Mouse (Mus musculus): Measurements from ENCODE around the gene Sp3. TPM values are rescaled to one million over a fixed set of nuclear protein-coding genes. Genes with fewer than 3 reads are reported as not detected.
"Not testable (repeated sequence)": the region's sequence is repeated elsewhere in the genome, so short reads cannot be mapped to it uniquely, and the experiment has no call there.

The Sp3 gene
- polyA plus RNA-seq, 1 experiment from 2014 or later = 60.3 TPM

DNA sequence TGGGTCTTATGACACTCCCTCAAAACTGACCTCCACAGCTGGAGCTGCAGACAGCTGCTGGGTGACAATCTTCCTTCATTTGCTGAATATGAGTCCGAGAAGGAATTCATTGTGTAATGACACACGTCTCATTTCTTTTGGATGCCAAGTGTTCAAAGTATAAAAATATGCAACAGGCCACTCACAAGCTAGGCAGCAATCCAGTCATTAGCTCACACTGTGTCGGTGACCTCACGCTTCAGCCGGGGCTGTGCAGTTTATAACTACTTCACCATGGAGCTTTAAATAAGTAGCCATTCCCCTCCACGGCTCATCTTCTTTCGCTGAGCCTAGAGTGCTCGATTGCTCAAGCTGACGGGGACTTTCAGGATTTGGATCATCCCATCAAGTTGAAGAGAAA lies 68.7 kb downstream of the Sp3 start:
- H3K4me1 ChIP-seq = peaks cover 15% of the 10 kb centered on the region; the same call in 1 of the 2 replicates
- no peaks in the 10 kb centered on the region for H3K27me3 ChIP-seq
- 44% methylated on average over 9 of the region's 9 CpGs for WGBS
- no peaks in the 10 kb centered on the region for H3K9me3 ChIP-seq
- H3K36me3 ChIP-seq = no peaks in the 10 kb centered on the region
- no peak overlapping the region for H3K27ac ChIP-seq
- ATAC-seq (ENCODE audit: insufficient number of reproducible peaks, low FRiP score, low TSS enrichment, low read depth) = no peak
- no peak overlapping the region for H3K4me2 ChIP-seq
- no peak overlapping the region for H3K4me3 ChIP-seq
- no peak overlapping the region for H3K9ac ChIP-seq

DNA sequence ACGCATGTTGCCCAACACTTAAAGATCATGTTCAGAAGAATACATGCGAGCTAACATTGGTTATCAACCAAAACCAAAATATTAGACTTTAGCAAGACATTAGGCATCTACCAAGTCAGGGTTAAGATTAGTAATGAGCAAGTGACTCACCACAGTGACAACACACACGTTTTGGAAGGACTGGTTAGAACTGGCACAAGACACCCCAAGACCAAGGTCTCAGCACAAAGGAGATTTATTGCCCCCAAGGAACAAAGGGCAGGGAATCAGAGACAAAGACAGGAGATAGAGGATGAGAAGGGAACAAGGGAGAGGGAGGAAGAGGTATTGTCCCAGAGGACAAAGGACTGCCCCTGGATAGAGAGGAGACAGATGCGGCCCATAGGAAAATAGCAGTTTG lies 71.2 kb downstream of the Sp3 start:
- WGBS = 80% methylated on average over 4 of the region's 4 CpGs
- H3K27ac ChIP-seq = no peak overlapping the region
- H3K4me2 ChIP-seq = no peak overlapping the region
- peaks cover 15% of the 10 kb centered on the region; the same call in 1 of the 2 replicates for H3K4me1 ChIP-seq
- ATAC-seq (ENCODE audit: insufficient number of reproducible peaks, low FRiP score, low TSS enrichment, low read depth) = no peak
- no peaks in the 10 kb centered on the region for H3K9me3 ChIP-seq
- H3K27me3 ChIP-seq = no peaks in the 10 kb centered on the region
- no peaks in the 10 kb centered on the region for H3K36me3 ChIP-seq
- H3K4me3 ChIP-seq = no peak overlapping the region
- H3K9ac ChIP-seq = no peak overlapping the region

DNA sequence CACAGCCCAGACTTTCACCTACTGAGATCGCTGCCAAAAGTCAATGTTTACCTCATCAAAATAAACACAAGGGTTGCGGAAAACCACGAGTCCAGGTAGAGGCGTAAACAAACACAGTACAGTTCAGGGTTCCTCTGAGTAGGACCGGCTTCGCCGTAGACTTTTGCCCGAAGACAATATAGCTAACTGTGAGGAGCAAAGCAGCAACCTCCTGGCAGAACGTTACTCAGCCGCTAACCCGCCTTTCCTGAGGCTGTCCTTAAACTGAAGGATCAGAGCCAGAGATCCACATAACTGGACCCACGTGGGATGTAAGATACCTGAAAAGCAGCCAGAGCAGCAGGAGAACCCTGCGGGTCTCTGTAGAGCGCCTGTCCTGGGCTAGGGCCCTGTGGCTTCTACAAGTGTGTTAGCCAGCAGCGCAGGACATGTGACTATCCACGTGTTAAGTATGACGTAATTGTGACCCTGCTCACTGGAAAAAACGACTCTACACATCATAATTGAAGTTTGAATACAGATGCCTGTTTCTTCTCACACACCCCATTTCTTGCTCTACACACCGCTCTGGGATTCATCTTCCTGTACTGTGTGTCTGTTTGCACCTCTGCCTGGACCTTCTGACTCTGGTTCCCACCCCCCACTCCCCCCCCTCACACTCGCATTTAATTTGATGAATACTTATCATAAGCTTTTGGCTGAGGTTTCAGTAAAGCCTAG lies 71.9 kb downstream of the Sp3 start:
- Histone ChIP-seq H3K9me3 (no peaks in the 10 kb centered on the region), H3K27me3 (no peaks in the 10 kb centered on the region), H3K4me3 (no peak overlapping the region), H3K36me3 (no peaks in the 10 kb centered on the region), H3K4me1 (peaks cover 15% of the 10 kb centered on the region; the same call in 1 of the 2 replicates), H3K4me2 (no peak overlapping the region), H3K9ac (no peak overlapping the region), H3K27ac (peak overlapping the region; percentile 28; the same call in 1 of the 2 replicates)
- peak; percentile 79 for ATAC-seq (ENCODE audit: insufficient number of reproducible peaks, low FRiP score, low TSS enrichment, low read depth)
- WGBS = 57% methylated on average over 20 of the region's 20 CpGs

DNA sequence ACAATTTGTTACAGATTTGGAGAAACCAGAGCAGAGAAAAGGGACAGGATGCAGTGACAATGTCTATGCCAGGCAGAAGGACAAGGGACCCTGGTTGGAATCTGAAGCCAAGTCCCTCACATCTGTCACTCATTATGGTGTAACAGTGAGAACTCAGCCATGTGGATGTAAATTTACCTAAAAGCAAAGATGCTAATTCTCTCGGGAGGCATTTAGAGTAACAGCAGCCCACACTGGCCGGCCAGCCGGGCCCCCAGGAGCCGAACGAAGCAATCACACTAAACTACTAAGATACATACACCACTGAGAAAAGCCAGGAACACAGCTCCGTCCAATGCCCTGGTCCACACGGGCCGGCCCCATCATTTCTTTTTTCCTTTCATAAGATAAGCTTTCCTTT lies 73.5 kb downstream of the Sp3 start:
- Histone ChIP-seq H3K9me3 (no peaks in the 10 kb centered on the region), H3K27me3 (no peaks in the 10 kb centered on the region), H3K4me2 (no peak overlapping the region), H3K4me1 (peaks cover 8% of the 10 kb centered on the region; the same call in 1 of the 2 replicates), H3K36me3 (no peaks in the 10 kb centered on the region), H3K9ac (no peak overlapping the region), H3K27ac (no peak overlapping the region), H3K4me3 (no peak overlapping the region)
- no peak for ATAC-seq (ENCODE audit: insufficient number of reproducible peaks, low FRiP score, low TSS enrichment, low read depth)
- 30% methylated on average over 8 of the region's 8 CpGs for WGBS

DNA sequence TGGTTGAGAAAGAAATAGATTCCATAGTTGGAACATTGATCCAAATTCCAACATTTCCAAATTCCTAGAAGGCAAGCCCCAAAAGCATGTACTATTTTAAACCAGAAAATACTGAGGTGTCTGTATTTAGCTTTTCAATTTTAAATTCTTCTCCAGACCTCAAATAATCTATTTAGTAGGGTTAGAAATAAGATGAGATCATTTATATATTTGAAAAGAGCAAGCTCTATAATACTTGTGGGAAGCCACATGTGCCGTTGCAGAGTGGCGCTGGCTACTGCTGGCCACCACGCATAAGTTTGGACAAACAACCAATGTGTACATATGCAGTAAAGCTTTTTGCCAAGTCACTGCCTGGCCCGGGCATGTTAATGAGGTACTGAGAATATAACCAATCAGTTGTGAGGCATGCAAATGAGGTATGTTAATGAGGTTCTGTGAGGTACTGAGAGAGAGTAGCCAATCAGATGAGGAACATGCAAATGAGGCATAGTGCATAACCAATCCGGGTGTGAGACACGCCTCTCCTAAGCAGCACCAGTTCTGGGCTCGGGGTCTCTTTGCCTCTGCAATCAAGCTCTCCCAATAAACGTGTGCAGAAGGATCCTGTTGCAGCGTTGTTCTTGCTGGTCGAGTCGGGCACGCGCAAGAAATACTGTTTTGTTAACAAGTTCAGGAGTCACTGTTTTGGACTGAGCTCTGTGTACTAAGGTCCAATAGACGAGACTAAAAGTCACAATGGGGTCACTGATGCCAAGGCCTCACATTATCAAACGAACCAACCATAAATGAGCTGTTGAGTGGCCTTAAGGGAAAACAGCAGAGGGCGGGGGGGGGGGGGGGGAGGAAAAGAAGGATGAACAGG lies 77.2 kb downstream of the Sp3 start:
- not testable (repeated sequence) for H3K36me3 ChIP-seq; H3K27ac ChIP-seq; H3K4me2 ChIP-seq; H3K9me3 ChIP-seq; H3K9ac ChIP-seq; H3K4me1 ChIP-seq; H3K27me3 ChIP-seq; H3K4me3 ChIP-seq; ATAC-seq (ENCODE audit: insufficient number of reproducible peaks, low FRiP score, low TSS enrichment, low read depth)
- WGBS = 85% methylated on average over 15 of the region's 16 CpGs

DNA sequence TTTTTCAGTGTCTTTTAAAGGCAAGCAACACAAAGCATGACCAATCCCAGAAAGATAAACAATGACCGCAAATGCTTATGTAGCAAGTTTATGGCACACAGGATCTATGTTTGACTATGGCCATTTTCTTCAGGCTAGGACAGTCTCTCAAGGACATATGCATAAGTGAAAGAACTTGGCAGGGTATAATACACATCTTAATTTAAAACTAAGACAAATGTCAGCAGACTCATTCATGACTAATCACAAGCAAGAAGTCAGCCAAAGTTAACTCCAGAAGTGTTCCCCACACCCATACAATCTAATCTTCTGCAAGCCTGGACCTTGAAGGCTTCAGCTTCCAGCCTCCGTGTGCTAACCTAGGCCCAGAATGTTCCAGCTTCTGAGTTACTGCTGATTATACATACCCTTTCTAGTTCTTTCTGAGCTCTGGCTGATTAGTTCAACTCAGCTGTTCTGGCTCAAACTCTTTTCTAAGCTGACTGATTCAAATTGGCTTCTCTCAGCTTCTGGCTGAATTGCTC lies 81.4 kb downstream of the Sp3 start:
- Histone ChIP-seq H3K27me3 (no peaks in the 10 kb centered on the region), H3K27ac (no peak overlapping the region), H3K9ac (no peak overlapping the region), H3K4me1 (no peaks in the 10 kb centered on the region), H3K9me3 (no peaks in the 10 kb centered on the region), H3K4me3 (no peak overlapping the region), H3K36me3 (no peaks in the 10 kb centered on the region), H3K4me2 (no peak overlapping the region)
- WGBS = 95% methylated on average over 2 of the region's 2 CpGs
- ATAC-seq (ENCODE audit: insufficient number of reproducible peaks, low FRiP score, low TSS enrichment, low read depth) = no peak

DNA sequence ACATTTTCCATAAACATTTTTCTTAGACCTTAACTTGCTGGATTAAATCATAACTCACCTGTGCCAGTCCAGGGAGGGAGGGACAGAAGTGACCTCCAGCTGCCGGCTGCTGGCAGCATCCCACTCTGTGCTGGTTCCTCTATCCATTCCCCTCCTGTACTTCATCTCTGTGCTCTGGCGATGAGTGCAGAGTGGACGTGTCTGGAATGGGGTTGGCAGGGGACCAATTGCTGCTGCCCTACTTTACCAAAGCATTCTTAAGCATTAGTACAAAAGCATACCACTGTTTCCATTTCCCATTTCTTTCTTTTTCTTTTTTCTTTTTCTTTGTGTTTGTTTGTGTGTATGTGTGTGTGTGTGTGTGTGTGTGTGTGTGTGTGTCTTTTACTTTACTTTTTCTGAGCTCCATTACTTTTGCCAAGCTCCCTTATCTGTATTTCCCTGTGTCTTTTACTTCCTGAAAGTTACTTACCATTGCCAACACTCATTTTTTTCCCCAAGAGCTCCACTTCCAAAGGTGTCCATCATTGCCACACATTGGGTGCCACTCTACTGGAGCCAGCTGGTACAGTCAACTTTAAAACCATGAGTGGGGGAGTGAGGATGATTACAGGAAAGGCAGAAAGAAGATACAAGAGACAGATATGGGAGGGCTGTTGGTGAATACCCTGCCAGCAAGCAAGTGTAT lies 82.0 kb downstream of the Sp3 start:
- Histone ChIP-seq H3K27me3 (no peaks in the 10 kb centered on the region), H3K4me2 (no peak overlapping the region), H3K4me3 (no peak overlapping the region), H3K9me3 (no peaks in the 10 kb centered on the region), H3K36me3 (no peaks in the 10 kb centered on the region), H3K27ac (no peak overlapping the region), H3K9ac (no peak overlapping the region), H3K4me1 (no peaks in the 10 kb centered on the region)
- 63% methylated on average over 3 of the region's 3 CpGs for WGBS
- ATAC-seq (ENCODE audit: insufficient number of reproducible peaks, low FRiP score, low TSS enrichment, low read depth) = no peak

DNA sequence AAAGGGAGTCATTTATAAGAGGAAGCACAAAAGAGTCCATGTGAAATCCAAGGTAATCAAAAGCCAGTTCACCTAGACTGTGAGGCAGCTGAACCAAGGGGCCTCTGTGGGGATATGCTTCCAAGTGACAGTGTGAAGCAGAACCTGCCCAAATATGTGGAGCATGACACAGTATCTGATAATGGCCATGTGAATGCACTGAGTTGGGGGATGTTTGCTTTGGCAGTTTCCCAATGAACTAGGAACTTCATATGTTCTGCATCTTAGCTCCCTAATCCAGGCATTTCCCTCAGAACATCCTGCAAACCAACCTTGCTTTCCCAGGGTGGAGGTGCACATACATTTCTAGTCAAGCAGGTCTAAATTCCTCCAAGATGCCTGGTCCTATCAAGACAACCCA lies 90.4 kb downstream of the Sp3 start:
- H3K27ac ChIP-seq = no peak overlapping the region
- H3K4me2 ChIP-seq = no peak overlapping the region
- H3K27me3 ChIP-seq = no peaks in the 10 kb centered on the region
- no peaks in the 10 kb centered on the region for H3K36me3 ChIP-seq
- no peak overlapping the region for H3K9ac ChIP-seq
- no peaks in the 10 kb centered on the region for H3K4me1 ChIP-seq
- no peak overlapping the region for H3K4me3 ChIP-seq
- no peaks in the 10 kb centered on the region for H3K9me3 ChIP-seq
- ATAC-seq (ENCODE audit: insufficient number of reproducible peaks, low FRiP score, low TSS enrichment, low read depth) = no peak

Small RNAs within 50 kb of the gene (microRNA-seq; reads per million reads assigned to microRNA genes)
- gene Gm25960 = not detected

Other genes starting within 250 kb of the Sp3 start
- gene Gm11084, start 6.3 kb upstream of the Sp3 start, polyA plus RNA-seq (2015; fragmentation: Nextera tagmentation; extraction: Ambion mirVana) = not detected in 2 replicates
- gene Ola1, start 238.5 kb upstream of the Sp3 start, polyA plus RNA-seq (2015; fragmentation: Nextera tagmentation; extraction: Ambion mirVana) = 94.3 and 97.5 TPM in 2 replicates

All from limb, embryonic 15.5 days (tissue).